Mouse (Mus musculus): ENCODE data around the gene Atp2b1.

The Atp2b1 gene

GRCm38 (mm10) chr10:99037185-99038065 is 123.2 kb downstream of the Atp2b1 start:
- DNase-seq, result no peak

- no peak for DNase-seq
Measured at GRCm38 (mm10) chr10:99038866-99039265, 124.7 kb downstream of the Atp2b1 start.

GRCm38 (mm10) chr10:99040171-99040570 is 126.0 kb downstream of the Atp2b1 start:
- DNase-seq, result no peak

DNA sequence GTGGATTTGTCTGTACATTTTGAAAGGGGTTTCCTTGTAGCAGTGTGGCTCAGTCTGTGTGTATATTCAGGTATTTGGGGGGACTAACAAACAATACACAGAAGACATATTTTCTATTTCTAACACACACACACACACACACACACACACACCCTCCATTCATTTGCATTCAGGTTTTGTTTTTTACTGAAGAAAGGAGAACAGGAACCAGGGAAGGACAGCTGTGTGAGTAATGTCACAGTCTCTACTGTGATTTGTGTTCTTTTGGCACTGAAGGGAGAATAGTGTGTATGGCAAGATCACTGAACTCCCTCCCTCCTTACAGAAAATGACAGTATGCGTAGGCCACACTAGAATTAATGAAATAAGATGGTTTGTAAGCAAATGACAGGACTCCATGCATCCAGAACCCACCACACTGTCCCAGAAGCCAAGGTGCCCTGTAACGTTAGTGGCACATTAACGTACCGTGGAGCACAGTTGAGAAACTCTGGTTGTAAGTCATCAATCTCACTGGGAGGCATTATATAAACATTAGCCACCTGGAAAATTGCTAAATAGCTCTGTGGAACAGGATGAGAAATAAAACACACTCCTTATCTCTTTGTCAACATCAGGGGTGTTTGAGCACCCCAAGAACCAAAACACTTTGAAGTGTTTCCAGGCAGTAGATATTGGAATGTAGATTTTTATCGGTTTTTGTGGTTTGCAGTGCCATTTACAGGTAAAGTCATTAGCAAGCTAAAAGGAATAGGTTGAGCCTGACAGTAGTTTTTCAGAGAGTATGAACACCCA is 132.7 kb downstream of the Atp2b1 start:
- no peak for DNase-seq

- no peak for DNase-seq
Measured at GRCm38 (mm10) chr10:99047551-99047940, 133.3 kb downstream of the Atp2b1 start.

- DNase-seq, result no peak
Measured at GRCm38 (mm10) chr10:99050093-99050492, 135.9 kb downstream of the Atp2b1 start.

DNA sequence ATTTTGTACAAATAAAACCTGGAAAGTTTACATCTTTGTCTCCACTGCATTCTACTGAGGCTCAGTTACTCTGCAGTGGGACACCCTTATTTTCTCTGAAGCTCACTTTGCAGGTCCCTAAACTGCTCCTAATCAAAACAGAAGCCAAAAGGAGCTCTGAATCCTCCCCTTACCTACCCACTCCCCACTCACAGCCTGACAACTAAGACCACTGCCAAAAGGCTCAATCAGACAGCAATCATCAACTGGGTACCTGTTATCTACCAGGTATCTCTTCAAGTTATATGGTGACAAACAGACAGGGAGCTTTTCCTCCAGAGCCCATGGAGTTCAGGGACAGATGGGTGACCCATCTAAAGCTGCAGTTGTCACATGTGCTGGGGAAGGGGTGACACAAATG is 138.9 kb downstream of the Atp2b1 start:
- DNase-seq, result no peak

DNA sequence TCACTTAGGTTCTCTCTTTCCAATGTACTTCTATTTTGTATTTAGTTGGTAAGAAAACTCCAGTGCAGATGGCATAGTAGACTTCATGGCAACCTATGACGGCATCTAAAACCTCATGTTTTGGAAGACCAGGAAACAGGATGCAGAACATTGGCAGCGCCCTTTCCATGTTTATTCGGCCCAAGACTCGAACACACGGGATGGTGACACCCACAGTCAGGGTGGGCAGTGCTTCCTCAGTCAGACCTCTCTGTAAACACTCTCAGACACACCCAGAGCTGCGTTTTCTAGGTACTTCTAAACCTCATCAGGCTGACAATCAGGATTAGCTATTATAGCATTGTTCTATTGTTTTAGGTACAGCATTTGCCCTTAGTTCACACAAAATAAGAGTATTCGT is 146.4 kb downstream of the Atp2b1 start:
- no peak for DNase-seq

DNA sequence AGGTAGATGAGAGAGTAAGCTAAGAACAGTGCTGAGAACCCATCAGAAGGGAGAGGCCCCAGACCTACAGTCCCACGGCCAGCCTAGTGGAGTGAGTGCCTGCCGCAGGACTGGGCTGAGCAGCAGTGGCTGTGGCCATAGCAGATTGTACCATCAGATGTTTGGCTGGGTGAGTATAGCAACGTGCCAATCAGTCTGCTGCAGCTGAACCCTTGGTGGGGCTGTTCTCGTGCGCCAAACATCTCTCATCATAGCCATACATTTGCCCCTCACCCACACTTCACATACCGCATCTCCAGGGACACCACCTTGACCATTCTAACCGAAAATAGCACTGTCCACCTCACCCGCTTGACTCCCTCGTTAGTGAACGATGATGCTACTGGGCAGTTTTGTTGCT is 147.2 kb downstream of the Atp2b1 start:
- DNase-seq, result peak; percentile 20 to 21

- DNase-seq, result peak in 1 of 2 experiments; percentile 33
Measured at GRCm38 (mm10) chr10:99062546-99062945, 148.3 kb downstream of the Atp2b1 start.

Data from cerebellum, adult 18-20 months (tissue).